Mouse (Mus musculus) T-helper 2 cell (primary cell): Measurements from ENCODE around the gene Dnm1.

Source experiments
- in situ Hi-C: fragments of 300-600 bp; cut with MboI, MseI; formaldehyde crosslinking; loops from one replicate; pipeline ENCODE4 v1.15.1; 2025; ENCODE audit warnings: high pct_unique_total_duplicates

The Dnm1 gene

GRCm38 (mm10) chr2:32275823-32276222 is 77.3 kb downstream of the Dnm1 start:
- in situ Hi-C loops = no loop called here

GRCm38 (mm10) chr2:32260635-32261034 is 92.5 kb downstream of the Dnm1 start:
- in situ Hi-C loops = no loop called here

GRCm38 (mm10) chr2:32259657-32260417 is 93.3 kb downstream of the Dnm1 start, which contains the start of gene Uck1:
Gene Uck1, minus strand, starts transcription at chr2:32260159.
- in situ Hi-C loops = no loop called here

- in situ Hi-C loops = no loop called here
Measured at GRCm38 (mm10) chr2:32258887-32259533, 94.1 kb downstream of the Dnm1 start.
